Mouse (Mus musculus): ENCODE results near the gene Orai3. TPM values are rescaled to one million over a fixed set of nuclear protein-coding genes. Genes with fewer than 3 reads are reported as not detected.

The Orai3 gene
- total RNA-seq, 2 experiments from 2014 or later: 22.4 to 22.7 TPM

- no peak for DNase-seq (ENCODE audit: low spot score in 2 of 2)
These were observed 27.6 kb downstream of the Orai3 start for GRCm38 (mm10) chr7:127797076-127797845.

DNA sequence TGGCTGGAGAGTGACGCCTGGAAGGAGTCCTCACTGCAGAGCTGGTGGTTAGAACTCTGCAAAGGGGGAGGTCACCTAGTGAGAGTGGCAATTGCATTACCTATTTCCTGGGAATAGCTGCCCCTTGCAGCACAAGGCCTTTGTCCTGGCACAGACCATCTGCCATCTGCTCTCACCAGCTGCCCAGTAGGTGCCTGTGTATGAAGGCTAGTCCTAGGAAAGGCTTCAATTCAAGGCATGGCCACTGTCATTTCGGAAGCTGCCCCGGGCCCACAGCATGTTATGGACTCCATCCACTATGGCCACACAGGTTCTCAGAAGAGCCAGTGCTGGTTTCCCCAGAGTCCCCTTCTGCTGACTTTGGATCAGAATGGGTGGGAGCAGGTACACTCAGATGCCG is 29.0 kb downstream of the Orai3 start:
- no peak for DNase-seq (ENCODE audit: low spot score in 2 of 2)

DNA sequence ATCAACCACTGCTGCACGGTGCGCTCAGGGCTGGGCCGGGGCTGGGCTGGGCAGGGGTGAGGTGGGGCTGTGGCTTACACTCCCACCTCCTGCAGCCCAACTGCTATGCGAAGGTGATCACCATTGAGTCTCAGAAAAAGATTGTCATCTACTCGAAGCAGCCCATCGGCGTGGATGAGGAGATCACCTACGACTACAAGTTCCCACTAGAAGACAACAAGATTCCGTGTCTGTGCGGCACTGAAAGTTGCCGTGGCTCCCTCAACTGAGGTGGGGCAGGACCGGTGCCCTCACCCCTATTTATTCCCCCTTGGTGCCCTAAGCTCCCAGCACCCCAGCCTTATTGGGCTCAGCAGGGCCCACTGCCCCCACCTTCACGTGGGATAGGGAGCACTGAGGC is 29.6 kb downstream of the Orai3 start:
- DNase-seq (ENCODE audit: low spot score in 2 of 2): no peak

GRCm38 (mm10) chr7:127799738-127800137 is 30.1 kb downstream of the Orai3 start:
- DNase-seq (ENCODE audit: low spot score in 2 of 2): no peak

DNA sequence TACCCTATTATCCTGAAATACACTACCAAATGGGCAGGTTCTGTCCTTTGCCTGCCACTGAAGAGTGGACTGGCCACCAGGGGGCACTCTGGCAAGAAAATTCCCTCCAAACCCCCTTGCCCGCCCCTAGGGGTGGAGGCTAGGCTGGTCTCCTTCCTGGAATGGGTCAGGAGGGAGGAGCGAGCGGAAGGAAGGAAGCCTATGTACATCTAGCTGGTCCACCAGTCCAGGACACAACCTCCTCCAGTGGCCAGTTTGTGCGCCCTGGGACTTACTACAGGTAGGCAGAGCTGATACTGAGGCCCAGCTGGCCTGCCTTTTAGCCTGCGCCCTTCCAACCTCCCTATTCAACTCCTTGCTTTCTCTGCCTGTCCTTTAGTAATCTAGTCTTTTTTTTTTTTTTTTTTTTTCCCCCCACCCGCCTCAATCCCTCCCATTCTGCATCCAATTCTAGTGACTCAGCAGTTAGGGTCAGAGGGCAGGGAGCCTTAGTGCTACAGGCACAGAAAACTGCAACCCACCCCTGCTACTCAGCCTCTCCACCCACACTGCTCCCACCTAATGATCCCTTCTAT is 30.9 kb downstream of the Orai3 start, which contains the start of gene Hsd3b7:
Gene Hsd3b7, plus strand, starts transcription at position 170 of the 575 bp plus-strand sequence.
- DNase-seq (ENCODE audit: low spot score in 2 of 2): peak; percentile 86 to 89

DNA sequence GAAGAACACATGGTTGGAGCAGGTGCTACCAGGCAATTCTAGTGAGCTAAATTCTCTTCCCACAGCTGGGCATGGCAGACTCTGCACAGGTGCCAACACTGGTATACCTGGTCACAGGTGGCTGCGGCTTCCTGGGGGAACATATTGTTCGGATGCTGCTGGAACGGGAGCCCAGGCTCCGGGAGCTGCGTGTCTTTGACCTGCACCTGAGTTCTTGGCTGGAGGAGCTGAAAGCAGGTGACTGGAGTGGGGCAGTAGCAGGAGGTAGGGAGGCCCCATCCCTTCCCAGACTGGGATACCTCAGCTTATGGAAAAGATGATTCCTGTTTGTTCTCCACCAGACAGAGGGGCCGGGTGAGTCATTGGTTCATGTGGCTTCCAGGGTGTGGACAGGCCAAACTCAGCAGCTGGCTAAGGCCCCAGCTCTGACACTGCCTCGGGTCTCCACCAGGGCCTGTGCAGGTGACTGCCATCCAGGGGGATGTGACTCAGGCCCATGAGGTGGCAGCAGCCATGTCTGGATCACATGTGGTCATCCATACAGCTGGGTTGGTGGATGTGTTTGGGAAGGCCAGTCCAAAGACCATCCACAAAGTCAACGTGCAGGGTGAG is 31.5 kb downstream of the Orai3 start:
- no peak for DNase-seq (ENCODE audit: low spot score in 2 of 2)

- DNase-seq (ENCODE audit: low spot score in 2 of 2): peak in 1 of 2 experiments; percentile 52
These were observed 32.7 kb downstream of the Orai3 start for GRCm38 (mm10) chr7:127802313-127802712.

DNA sequence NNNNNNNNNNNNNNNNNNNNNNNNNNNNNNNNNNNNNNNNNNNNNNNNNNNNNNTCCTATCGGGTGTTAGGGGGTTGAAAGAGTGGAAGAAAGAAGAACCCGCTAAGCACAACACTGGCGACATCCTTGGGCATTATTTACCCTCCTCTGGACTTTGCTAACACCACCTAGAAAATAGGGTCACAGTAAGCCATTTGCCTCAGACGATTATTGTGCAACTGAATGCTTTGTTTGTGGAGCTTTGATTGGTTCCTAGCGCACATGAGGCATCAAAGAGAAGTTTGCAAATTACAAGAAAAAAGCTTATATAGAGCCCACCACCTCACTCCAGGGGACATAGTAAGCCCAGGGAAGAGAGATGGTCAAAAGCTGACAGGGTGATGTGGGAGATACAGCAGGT is 39.2 kb downstream of the Orai3 start:
- no peak for DNase-seq (ENCODE audit: low spot score in 2 of 2)

- no peak for DNase-seq (ENCODE audit: low spot score in 2 of 2)
These were observed 40.2 kb downstream of the Orai3 start for GRCm38 (mm10) chr7:127809846-127810245.

- DNase-seq (ENCODE audit: low spot score in 2 of 2): no peak
These were observed 41.0 kb downstream of the Orai3 start for GRCm38 (mm10) chr7:127810650-127811049.

GRCm38 (mm10) chr7:127811240-127811639 is 41.6 kb downstream of the Orai3 start:
- DNase-seq (ENCODE audit: low spot score in 2 of 2): no peak

- no peak for DNase-seq (ENCODE audit: low spot score in 2 of 2)
These were observed 42.7 kb downstream of the Orai3 start for GRCm38 (mm10) chr7:127812292-127812691.

- DNase-seq (ENCODE audit: low spot score in 2 of 2): no peak
These were observed 44.2 kb downstream of the Orai3 start for GRCm38 (mm10) chr7:127813821-127814220.

- DNase-seq (ENCODE audit: low spot score in 2 of 2): peak; percentile 75 to 88
These were observed 44.8 kb downstream of the Orai3 start for GRCm38 (mm10) chr7:127814241-127814921.

DNA sequence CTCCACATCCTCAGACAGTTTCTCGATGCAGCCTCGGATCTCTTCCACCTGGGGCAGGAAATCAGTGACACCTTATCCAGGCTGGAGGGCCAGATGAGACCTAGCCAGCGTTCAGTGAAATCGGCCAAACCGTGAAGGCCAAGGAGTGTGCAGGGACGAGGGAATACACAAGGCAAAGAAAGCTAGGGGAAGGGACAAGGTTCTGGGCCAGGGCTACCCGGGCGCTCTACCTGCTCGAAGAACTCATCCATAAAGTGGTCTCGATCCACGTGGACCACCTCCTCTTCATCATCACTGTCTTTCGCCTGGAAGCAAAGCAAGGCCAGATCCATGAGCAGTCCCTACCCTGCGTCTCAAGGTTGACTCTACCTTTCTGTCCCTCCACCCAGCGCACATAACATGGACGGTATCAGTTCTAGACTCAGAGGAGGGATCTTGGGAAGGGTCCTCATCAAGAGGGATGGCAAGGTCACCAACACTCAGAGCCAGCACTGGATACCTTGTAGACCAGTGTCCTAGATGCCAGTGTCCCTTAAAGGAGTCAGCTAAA is 45.6 kb downstream of the Orai3 start:
- no peak for DNase-seq (ENCODE audit: low spot score in 2 of 2)

GRCm38 (mm10) chr7:127815954-127816821 is 46.6 kb downstream of the Orai3 start:
- peak; percentile 44 to 67 for DNase-seq (ENCODE audit: low spot score in 2 of 2)

- no peak for DNase-seq (ENCODE audit: low spot score in 2 of 2)
These were observed 47.4 kb downstream of the Orai3 start for GRCm38 (mm10) chr7:127817053-127817452.

DNA sequence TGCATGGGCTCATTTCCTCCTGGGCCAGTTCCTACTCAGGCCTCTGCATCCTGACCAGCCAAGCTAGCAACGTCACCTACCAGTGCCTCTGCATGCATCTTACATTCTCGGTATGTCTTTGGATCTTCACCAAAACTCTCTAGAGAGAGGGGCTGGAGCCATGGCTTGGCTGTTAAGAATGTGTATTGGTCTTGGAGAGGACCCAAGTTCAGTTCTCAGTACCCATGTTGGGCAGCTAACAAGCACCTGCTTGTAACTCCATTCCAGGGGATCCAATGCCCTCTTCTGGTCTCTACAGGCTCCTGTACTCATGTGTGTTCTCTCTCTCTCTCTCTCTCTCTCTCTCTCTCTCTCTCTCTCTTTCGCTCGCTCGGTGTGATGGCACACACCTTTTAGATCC is 48.2 kb downstream of the Orai3 start:
- no peak for DNase-seq (ENCODE audit: low spot score in 2 of 2)

DNA sequence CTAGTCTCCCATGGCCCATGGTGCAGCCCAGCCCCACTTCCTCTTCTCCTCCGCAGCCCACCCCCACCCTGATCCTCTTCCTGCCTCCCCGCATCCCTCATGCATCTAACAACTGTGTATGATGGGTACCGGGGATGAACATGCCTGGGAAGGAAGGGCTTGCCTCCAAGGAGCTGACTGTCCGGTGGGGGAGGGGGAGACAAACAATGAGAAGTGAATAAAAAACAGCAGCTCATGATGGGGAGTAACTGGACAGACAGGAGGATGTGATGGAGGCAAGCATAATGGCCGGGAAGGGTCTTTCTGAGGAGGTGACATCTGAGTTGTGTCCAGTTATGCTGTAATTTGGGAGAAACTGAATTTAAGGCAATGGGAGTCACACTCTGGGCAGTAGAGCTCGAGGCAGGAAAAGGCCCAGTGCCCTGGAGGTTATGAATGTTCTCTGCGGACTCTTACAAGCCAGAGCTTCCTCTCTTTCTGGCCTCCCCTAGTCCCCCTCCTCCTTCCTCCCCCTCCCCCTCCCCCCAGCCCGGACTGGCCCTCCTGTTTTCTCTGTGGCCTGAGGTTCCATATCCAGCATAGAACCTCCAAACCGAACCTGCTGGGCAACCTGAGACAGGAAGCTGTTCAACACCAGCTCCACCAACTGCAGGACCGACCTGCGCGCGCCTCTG is 51.4 kb downstream of the Orai3 start:
- DNase-seq (ENCODE audit: low spot score in 2 of 2): no peak

DNA sequence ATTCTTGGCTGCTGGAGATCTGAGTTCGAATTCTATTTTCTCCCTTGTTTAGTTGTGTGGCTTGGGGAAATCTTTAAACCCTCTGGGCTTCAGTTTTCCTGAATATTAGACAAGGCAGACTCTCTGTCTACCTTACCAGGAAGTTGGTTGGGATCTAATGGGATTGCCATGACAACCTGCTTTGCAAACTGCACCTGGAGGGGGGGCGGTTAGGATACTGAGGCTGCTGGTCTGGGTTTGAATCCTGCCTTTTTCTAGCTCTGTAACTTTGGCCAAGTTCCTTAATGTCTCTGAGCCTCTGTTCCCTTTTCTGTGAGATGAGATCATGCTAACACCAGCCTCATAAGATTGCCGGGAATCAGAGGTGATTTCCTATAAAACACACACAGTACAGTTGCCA is 52.9 kb downstream of the Orai3 start:
- no peak for DNase-seq (ENCODE audit: low spot score in 2 of 2)

Data from layer of hippocampus, postnatal 14 days (tissue).